Mouse (Mus musculus) hindbrain, embryonic 12.5 days (tissue): ENCODE measurements around the gene Il10rb. TPM values are rescaled to one million over a fixed set of nuclear protein-coding genes. Genes with fewer than 3 reads are reported as not detected.

Experiments used
- ATAC-seq: fragments of 200-750 bp; cut with Nextera tagmentation; 2 replicates; pipeline ENCODE4 v1.8.0; 2017; ENCODE audit warnings: moderate TSS enrichment; ENCODE audit not compliant: low FRiP score
- H3K27ac ChIP-seq: fragments of 300-500 bp; sonication (generic); 2 replicates; pipeline ENCODE4 v1.5.1; 2016; ENCODE audit warnings: mild to moderate bottlenecking
- H3K27me3 ChIP-seq: fragments of 300-500 bp; sonication (generic); 2 replicates; pipeline ENCODE4 v1.6.1; 2016; ENCODE audit warnings: mild to moderate bottlenecking
- H3K36me3 ChIP-seq: fragments of 300-500 bp; sonication (generic); 2 replicates; pipeline ENCODE4 v1.6.1; 2016; ENCODE audit warnings: mild to moderate bottlenecking
- H3K4me1 ChIP-seq: fragments of 300-500 bp; sonication (generic); 2 replicates; pipeline ENCODE4 v1.6.1; 2016
- H3K4me2 ChIP-seq: fragments of 300-500 bp; sonication (generic); replicated peaks from 2 replicates; pipeline ENCODE4 v1.6.1; 2016; ENCODE audit warnings: mild to moderate bottlenecking
- H3K4me3 ChIP-seq: fragments of 300-500 bp; sonication (generic); 2 replicates; pipeline ENCODE4 v1.5.1; 2016; ENCODE audit warnings: mild to moderate bottlenecking
- H3K9ac ChIP-seq: fragments of 300-500 bp; sonication (generic); 2 replicates; pipeline ENCODE4 v1.6.1; 2016; ENCODE audit warnings: mild to moderate bottlenecking, moderate library complexity
- H3K9me3 ChIP-seq: fragments of 300-500 bp; sonication (generic); replicated peaks from 2 replicates; pipeline ENCODE4 v1.6.1; 2016; ENCODE audit warnings: mild to moderate bottlenecking
- WGBS: fragments of 180-500 bp; shearing (Covaris S2); methylation state at CpG from one replicate; pipeline ENCODE4 v1.1.7; 2016; 5-methylcytosine and 5-hydroxymethylcytosine counted together
- polyA plus RNA-seq: library from polyadenylated mRNA; unstranded; fragments of >200 nt; fragmentation: Nextera tagmentation; extraction: Ambion mirVana; gene quantifications from 2 replicates; pipeline ENCODE4 v1.2.1, GENCODE M21; 2016

The Il10rb gene
- polyA plus RNA-seq, 1 experiment from 2014 or later: 8.5 TPM

DNA sequence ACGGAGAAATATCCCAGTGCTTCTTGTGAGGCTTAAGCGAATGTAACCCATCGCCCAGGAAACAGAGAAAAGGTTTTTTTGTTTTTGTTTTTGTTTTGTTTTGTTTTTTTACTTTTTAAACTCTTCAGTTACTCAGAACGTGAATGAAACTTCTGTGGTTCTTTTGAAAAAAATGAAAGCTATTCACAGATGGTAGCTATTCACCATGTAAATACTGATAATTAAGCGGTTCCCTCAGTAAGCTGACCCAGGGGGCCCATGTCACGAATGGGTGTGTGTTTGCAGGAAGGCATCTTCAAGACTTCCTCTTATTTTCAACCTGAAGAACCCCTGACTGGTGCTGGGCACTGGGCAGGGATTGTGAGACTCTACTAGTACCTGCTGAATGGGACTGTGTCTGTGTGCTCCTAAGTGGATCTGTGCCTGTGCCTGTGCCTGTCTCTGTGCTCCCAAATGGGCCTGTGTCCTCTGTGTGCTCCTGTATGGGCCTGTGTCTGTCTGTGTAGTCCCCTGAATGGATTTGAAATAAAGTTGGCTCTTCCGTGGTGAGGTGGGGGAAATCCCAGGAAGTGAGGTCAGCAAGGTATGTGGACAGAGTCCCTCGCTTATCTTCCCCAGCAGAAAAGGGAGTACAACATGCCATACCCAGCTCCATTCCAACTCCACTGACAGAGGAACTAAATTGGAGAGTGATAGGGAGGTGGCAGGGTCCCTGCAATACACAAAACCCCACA lies 41.0 kb downstream of the Il10rb start:
- no peak overlapping the region for H3K4me3 ChIP-seq
- no peaks in the 10 kb centered on the region for H3K36me3 ChIP-seq
- no peak overlapping the region for H3K27ac ChIP-seq
- no peak overlapping the region for H3K4me2 ChIP-seq
- no peak overlapping the region for H3K9ac ChIP-seq
- WGBS: 79% methylated on average over 8 of the region's 8 CpGs
- H3K9me3 ChIP-seq: no peaks in the 10 kb centered on the region
- no peaks in the 10 kb centered on the region for H3K27me3 ChIP-seq
- H3K4me1 ChIP-seq: no peaks in the 10 kb centered on the region
- no peak for ATAC-seq

DNA sequence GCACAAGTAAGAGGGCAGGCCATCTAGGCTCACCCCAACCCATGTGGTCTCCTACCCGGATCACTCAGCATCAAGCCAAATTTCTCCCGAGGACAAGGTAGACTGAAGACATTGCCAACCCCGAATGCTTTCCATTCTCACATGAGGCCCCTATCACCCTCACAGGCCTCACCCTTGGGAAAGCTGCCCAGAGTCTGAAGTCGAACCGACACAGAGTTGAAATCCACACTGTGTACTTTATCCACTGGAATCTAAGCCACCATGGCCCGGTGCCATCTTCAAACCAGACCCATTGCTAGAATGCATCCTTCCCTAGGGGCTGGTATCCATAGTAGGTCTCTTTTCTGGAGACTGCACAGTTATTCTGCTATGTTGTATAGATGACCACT lies 41.5 kb downstream of the Il10rb start:
- no peak overlapping the region for H3K4me3 ChIP-seq

DNA sequence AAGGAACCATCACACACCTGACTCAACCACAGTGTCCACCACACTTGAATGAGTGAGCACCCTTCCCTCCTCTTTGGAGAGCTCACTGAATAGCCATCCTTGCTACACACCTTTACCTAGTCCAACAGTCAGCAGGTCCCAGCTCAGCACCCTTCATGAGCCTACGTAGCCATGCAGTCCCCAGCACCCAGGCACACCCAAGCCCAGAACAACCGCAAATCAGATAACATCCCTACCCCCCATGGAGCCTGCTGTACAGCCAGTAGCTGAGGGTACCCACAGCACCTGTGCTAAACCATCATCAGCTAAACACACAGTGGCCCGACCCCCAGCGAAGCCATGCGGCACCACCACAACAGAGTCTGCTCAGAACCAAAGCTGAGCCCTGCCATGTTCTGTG lies 42.1 kb downstream of the Il10rb start:
- 94% methylated on average over 5 of the region's 5 CpGs for WGBS
- Histone ChIP-seq H3K4me1 (no peaks in the 10 kb centered on the region), H3K9ac (no peak overlapping the region), H3K9me3 (no peaks in the 10 kb centered on the region), H3K36me3 (no peaks in the 10 kb centered on the region), H3K27me3 (no peaks in the 10 kb centered on the region), H3K4me2 (no peak overlapping the region), H3K4me3 (no peak overlapping the region), H3K27ac (no peak overlapping the region)
- ATAC-seq: no peak

More for the DNA sequence above, 41.5 kb downstream of the Il10rb start:
- Histone ChIP-seq H3K4me1 (no peaks in the 10 kb centered on the region), H3K27ac (no peak overlapping the region), H3K36me3 (no peaks in the 10 kb centered on the region), H3K9ac (no peak overlapping the region), H3K4me2 (no peak overlapping the region), H3K9me3 (no peaks in the 10 kb centered on the region), H3K27me3 (no peaks in the 10 kb centered on the region)
- ATAC-seq: no peak
- 88% methylated on average over 6 of the region's 6 CpGs for WGBS

DNA sequence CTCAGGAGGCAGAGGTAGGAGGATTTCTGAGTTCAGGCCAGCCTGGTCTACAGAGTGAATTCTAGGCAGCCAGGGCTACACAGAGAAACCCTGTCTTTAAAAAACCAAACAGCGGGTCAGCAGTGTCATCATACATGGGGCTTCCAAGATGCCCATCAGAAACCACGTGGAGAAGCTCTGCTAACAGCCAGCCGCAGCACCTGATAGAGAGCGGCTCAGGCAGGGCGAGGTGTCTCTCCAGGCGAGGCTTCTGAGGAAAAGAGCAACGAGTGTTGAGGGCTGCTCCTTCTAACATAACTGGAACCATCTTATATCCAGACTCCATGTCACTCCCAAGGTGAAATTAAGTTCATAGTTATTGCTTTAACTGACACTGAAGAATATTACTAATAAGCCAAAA lies 42.9 kb downstream of the Il10rb start:
- Histone ChIP-seq H3K27ac (no peak overlapping the region), H3K4me3 (no peak overlapping the region), H3K27me3 (no peaks in the 10 kb centered on the region), H3K9ac (no peak overlapping the region), H3K9me3 (no peaks in the 10 kb centered on the region), H3K4me1 (no peaks in the 10 kb centered on the region), H3K4me2 (no peak overlapping the region), H3K36me3 (no peaks in the 10 kb centered on the region)
- WGBS: 89% methylated on average over 7 of the region's 7 CpGs
- no peak for ATAC-seq

DNA sequence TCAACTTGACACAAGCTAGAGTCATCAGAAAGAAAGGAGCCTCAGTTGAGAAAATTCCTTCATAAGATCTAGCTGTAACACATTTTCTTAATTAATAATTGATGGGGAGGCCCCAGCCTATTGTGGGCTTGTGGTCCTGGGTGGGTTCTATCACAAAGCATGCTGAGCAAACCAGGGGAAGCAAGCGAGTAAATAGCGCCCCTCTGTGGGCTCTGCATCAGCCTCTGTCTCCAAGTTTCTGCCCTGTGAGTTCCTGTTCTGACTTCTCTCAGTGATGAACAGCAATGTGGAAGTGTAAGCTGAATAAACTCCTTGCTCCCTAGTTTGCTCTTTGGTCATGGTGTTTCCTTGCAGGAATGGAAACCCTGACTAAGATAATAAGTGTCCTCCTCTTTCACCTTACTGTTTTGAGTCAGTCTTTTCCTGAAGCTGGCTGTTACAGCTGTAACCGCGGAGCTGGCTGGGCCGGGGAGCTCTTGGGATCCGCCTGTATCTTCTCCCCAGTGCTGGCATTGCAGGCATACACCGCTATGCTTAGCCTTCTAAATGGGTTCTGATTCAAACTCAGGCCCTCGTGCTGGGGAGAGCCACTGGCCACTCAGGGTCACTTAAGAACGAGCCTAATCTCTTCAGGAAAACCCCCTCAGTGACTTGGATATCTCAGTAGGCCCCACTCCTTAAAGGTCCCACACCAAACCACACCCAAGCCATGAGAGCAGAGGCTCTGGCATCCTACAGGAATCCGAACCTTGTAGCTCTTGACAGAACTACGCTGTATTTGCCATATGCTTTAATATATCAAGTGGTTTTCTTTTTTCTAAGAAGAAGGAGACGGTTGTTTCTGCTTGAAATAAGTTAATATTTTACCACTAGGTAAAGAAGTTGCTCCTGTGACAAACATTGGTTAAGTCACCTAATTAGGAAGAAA lies 44.4 kb downstream of the Il10rb start:
- WGBS: 85% methylated on average over 12 of the region's 12 CpGs
- H3K27ac ChIP-seq: no peak overlapping the region
- ATAC-seq: no peak
- no peaks in the 10 kb centered on the region for H3K4me1 ChIP-seq
- no peak overlapping the region for H3K9ac ChIP-seq
- H3K9me3 ChIP-seq: no peaks in the 10 kb centered on the region
- H3K27me3 ChIP-seq: no peaks in the 10 kb centered on the region
- H3K36me3 ChIP-seq: no peaks in the 10 kb centered on the region
- no peak overlapping the region for H3K4me3 ChIP-seq
- H3K4me2 ChIP-seq: no peak overlapping the region

DNA sequence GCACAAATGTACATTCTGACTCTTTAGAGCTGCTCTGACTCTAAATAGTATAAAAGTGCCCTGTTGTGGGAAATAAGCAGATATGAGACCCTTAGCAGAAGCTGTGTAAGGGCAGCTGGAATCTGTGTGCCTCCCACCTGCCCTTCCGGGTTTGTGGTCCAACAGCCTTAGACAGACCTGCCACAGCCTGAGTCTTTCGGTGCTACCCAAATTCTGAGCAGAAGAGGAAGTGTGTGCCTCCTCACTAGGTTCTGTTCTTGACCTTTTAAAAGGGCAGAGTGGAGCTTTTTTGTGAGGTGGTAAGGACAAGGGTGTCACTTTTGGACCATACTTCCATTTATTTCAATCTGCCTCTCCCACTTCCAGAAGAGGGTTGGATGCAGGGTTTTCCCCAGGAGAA lies 46.0 kb downstream of the Il10rb start:
- Histone ChIP-seq H3K27ac (no peak overlapping the region), H3K9ac (no peak overlapping the region), H3K9me3 (no peaks in the 10 kb centered on the region), H3K27me3 (no peaks in the 10 kb centered on the region), H3K4me3 (no peak overlapping the region), H3K4me2 (no peak overlapping the region), H3K36me3 (no peaks in the 10 kb centered on the region), H3K4me1 (no peaks in the 10 kb centered on the region)
- no peak for ATAC-seq
- WGBS: 83% methylated on average over 2 of the region's 2 CpGs

DNA sequence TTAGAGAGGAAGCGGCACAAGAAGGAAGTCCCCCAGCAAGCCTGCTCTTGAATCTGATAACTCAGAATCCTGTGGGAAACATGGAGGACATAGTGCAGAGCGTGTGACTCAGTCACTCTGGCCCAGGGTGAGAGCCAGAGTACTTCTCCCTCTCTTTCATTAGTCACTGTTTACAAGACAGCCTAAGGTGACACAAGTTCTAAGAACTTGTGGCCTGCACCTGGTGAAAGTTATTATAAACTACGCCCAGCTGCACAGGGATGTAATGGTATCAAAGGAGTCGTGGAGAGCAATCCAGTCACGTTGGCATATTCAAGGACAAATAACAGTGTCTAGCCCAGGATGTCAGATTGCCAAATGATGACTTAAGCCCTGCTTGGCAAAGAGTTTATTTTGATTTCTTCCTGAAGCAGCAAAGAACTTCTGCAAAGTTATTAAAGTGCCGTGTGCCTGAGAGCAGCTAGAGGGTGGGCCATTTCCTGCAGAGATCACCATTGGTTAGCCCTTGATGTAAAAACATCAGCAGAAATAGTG lies 46.5 kb downstream of the Il10rb start:
- Histone ChIP-seq H3K9me3 (no peaks in the 10 kb centered on the region), H3K9ac (no peak overlapping the region), H3K4me1 (no peaks in the 10 kb centered on the region), H3K27me3 (no peaks in the 10 kb centered on the region), H3K4me3 (no peak overlapping the region), H3K4me2 (no peak overlapping the region), H3K27ac (no peak overlapping the region), H3K36me3 (no peaks in the 10 kb centered on the region)
- WGBS: 72% methylated on average over 6 of the region's 6 CpGs
- ATAC-seq: no peak

DNA sequence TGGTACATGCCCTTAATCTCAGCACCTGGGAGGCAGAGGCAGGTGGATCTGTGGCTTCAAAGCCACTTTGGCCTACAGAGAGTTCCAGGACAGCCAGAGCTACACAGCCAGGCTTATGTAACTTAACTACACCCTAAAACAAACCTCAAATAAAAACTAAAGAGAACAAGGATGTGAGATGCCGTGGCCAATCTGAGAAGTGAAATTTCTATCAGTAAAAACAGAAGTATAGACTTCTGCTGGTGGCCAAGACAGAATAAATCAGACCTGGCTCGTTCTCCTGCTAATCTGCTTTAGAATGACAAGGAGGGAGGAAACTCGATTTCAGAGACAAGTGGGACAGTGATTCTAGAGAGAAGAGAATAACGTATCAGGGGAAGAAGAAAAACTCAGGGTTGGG lies 49.9 kb downstream of the Il10rb start:
- Histone ChIP-seq H3K4me1 (no peaks in the 10 kb centered on the region), H3K27me3 (no peaks in the 10 kb centered on the region), H3K36me3 (no peaks in the 10 kb centered on the region), H3K4me3 (no peak overlapping the region), H3K9me3 (no peaks in the 10 kb centered on the region), H3K27ac (no peak overlapping the region), H3K4me2 (no peak overlapping the region), H3K9ac (no peak overlapping the region)
- WGBS: 84% methylated on average over 4 of the region's 4 CpGs
- no peak for ATAC-seq

DNA sequence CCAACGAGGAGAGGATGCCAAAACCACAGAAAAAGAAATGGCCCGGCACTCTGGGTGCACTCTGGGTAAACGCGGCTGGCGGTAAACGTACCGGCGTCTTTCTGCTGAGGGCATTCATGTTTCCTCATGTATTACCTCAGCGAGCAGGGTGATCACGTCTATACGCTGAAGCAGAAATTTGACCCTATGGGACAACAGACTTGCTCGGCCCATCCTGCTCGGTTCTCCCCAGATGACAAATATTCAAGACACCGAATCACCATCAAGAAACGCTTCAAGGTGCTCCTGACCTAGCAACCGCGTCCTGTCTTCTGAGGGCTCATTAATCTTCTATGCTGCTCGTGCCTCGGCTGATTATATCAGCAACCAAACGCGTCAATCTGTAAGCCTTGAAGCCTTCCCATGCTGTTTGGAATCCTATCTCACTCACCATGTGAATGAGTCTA lies 52.4 kb downstream of the Il10rb start:
- Histone ChIP-seq H3K4me1 (no peaks in the 10 kb centered on the region), H3K9ac (no peak overlapping the region), H3K4me2 (no peak overlapping the region), H3K27ac (no peak overlapping the region), H3K9me3 (no peaks in the 10 kb centered on the region), H3K4me3 (no peak overlapping the region), H3K27me3 (no peaks in the 10 kb centered on the region), H3K36me3 (no peaks in the 10 kb centered on the region)
- WGBS: 78% methylated on average over 21 of the region's 21 CpGs
- no peak for ATAC-seq

DNA sequence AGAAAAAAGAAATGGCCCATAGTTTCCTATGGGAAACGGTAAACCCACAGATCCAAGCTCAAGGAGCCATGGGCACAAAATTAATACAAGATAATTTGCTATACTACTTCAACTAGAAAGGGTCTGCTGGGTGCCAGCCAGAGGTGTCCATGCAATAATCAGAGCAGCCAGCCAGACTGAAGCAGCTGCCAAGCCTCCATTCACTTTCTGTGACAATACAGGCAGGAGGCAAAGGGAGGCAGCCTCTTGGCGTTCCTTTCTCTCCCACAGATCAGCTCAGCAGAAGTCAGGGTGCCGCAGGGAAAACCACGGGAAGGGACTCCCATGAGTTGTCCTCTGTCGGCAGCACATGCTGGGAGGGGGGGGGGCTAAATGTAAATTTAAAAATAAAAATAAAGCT lies 53.0 kb downstream of the Il10rb start:
- Histone ChIP-seq H3K4me1 (no peaks in the 10 kb centered on the region), H3K27ac (no peak overlapping the region), H3K9me3 (no peaks in the 10 kb centered on the region), H3K4me3 (no peak overlapping the region), H3K4me2 (no peak overlapping the region), H3K9ac (no peak overlapping the region), H3K27me3 (no peaks in the 10 kb centered on the region), H3K36me3 (no peaks in the 10 kb centered on the region)
- WGBS: 48% methylated on average over 5 of the region's 5 CpGs
- no peak for ATAC-seq

DNA sequence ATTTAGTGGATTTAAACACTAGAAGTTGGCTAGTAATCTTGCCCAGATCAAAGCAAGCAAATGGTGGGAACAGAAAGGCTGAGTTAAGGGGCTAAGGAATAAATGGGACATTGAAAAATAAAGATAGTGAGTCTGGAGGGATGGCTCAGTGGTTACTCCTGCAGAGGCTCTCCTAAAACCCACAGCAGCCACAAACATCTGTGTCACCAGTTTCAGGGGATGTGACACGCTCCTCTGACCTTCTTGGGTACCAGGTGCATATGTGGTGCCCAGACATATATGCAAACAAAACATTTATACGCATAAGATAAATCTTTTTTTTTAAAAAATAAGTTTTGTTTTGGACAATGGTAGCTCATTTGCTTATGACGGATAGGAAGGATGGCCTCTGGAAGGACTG lies 53.4 kb downstream of the Il10rb start:
- H3K4me3 ChIP-seq: no peak overlapping the region
- H3K27me3 ChIP-seq: no peaks in the 10 kb centered on the region
- H3K9ac ChIP-seq: no peak overlapping the region
- H3K4me1 ChIP-seq: no peaks in the 10 kb centered on the region
- no peak for ATAC-seq
- no peaks in the 10 kb centered on the region for H3K9me3 ChIP-seq
- 90% methylated on average over 3 of the region's 3 CpGs for WGBS
- H3K4me2 ChIP-seq: no peak overlapping the region
- no peak overlapping the region for H3K27ac ChIP-seq
- H3K36me3 ChIP-seq: no peaks in the 10 kb centered on the region

DNA sequence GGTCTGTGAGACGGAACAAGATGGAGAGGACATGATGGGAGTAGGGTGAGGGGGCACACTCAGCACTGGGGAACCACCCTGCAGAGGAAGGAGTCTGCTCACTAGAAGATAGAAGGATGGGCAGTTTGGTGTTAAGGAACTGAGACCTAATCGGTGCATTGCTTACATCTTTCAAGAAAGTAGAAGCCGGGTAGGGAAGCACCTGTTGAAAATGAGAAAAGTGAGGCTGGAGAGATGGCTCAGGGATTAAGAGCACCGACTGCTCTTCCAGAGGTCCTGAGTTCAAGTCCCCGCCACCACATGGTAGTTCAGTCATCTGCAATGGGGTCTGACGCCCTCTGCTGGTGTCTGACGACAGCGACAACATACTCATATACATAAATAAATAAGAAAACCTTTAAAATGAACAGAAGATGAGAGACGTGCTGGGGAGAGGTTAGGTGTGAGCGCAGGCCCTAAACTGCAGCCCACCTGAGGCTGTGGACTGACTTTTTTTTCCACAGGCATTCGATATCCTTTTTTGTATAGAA lies 53.9 kb downstream of the Il10rb start:
- Histone ChIP-seq H3K27me3 (no peaks in the 10 kb centered on the region), H3K9ac (no peak overlapping the region), H3K4me1 (no peaks in the 10 kb centered on the region), H3K36me3 (no peaks in the 10 kb centered on the region), H3K4me2 (no peak overlapping the region), H3K9me3 (no peaks in the 10 kb centered on the region), H3K27ac (no peak overlapping the region), H3K4me3 (no peak overlapping the region)
- no peak for ATAC-seq
- WGBS: 73% methylated on average over 11 of the region's 11 CpGs
